Mouse (Mus musculus): ENCODE data around the gene Gm9833. TPM values are rescaled to one million over a fixed set of nuclear protein-coding genes. Genes with fewer than 3 reads are reported as not detected.

Gene Gm9833
- polyA plus RNA-seq, 1 experiment from 2014 or later = 0.70 TPM

DNA sequence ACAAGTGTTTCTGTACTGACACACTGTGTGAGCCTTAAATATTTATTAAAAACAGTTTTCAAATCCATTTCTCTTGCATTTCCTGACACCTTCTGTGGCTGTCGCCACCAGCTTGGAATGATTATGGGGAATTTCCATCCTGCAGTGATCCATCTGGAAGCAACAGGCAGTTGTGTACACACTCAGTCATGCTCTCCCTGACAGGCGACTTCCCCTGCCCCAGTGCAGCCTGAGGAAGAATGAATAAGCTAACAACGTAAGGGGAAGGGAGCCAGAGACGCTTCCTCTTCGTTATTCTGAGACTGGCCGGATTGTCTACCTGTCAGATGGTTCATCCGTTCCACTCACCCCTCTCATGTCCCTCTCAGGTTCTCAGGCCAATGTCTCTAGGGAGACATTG, 4.6 kb downstream of the Gm9833 start:
- no peak overlapping the region for H3K27ac ChIP-seq (ENCODE audit: low read depth)
- H3K9me3 ChIP-seq (ENCODE audit: low read length) = no peaks in the 10 kb centered on the region
- no peaks in the 10 kb centered on the region for H3K36me3 ChIP-seq (replicated peaks; ENCODE audit: insufficient read depth, low read length)
- TF ChIP-seq EP300 (IDR thresholded peaks at IDR 0.05; ENCODE audit: low read depth) (no peak), CTCF (IDR thresholded peaks at IDR 0.05; ENCODE audit: low read depth) (no peak)
- 16% methylated on average over 7 of the region's 7 CpGs for WGBS (ENCODE audit: insufficient replicate concordance)
- H3K4me2 ChIP-seq (ENCODE audit: low read depth, low read length) = no peak overlapping the region
- DNase-seq = no peak
- H3K27me3 ChIP-seq (ENCODE audit: insufficient read depth, low read length) = no peaks in the 10 kb centered on the region
- H3K4me3 ChIP-seq (ENCODE audit: low read depth, low read length) = no peak overlapping the region
- no peak overlapping the region for H3K9ac ChIP-seq (replicated peaks)
- no peak for ATAC-seq
- peaks cover 7% of the 10 kb centered on the region; the same call in 1 of the 2 replicates for H3K4me1 ChIP-seq (ENCODE audit: insufficient read depth)

DNA sequence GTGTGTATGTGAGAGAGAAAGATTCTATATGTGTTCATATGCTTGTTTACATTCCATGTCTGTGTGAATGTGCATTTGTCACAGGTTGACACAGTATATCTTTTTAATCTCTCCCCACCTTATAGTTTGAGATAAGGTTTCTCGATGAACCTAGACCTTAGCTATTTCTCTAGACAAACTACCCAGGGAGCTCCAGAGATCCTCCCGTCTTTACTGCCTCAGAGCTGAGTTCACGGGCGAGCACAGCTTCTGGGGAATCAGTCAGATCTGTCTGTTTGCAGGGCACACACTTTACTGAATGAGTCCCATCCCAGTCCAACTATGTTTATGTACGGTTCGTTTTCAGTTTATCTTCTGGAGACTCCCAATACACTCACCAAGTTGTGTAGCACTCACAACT, 5.0 kb downstream of the Gm9833 start:
- Histone ChIP-seq H3K9me3 (ENCODE audit: low read length) (no peaks in the 10 kb centered on the region), H3K4me2 (ENCODE audit: low read depth, low read length) (no peak overlapping the region), H3K4me1 (ENCODE audit: insufficient read depth) (peaks cover 5% of the 10 kb centered on the region; the same call in 1 of the 2 replicates), H3K36me3 (replicated peaks; ENCODE audit: insufficient read depth, low read length) (no peaks in the 10 kb centered on the region), H3K27ac (ENCODE audit: low read depth) (no peak overlapping the region), H3K4me3 (ENCODE audit: low read depth, low read length) (no peak overlapping the region), H3K27me3 (ENCODE audit: insufficient read depth, low read length) (no peaks in the 10 kb centered on the region), H3K9ac (replicated peaks) (no peak overlapping the region)
- DNase-seq (no peak), ATAC-seq (no peak)
- WGBS (ENCODE audit: insufficient replicate concordance) = 49% methylated on average over 6 of the region's 6 CpGs
- no peak for TF ChIP-seq CTCF (IDR thresholded peaks at IDR 0.05; ENCODE audit: low read depth)
- no peak for TF ChIP-seq EP300 (IDR thresholded peaks at IDR 0.05; ENCODE audit: low read depth)

GRCm38 (mm10) chr3:10095076-10095622, 7.2 kb downstream of the Gm9833 start:
- no peak overlapping the region for H3K9ac ChIP-seq (replicated peaks)
- H3K4me1 ChIP-seq (ENCODE audit: insufficient read depth) = peaks cover 5% of the 10 kb centered on the region; the same call in 1 of the 2 replicates
- no peak for DNase-seq
- H3K27me3 ChIP-seq (ENCODE audit: insufficient read depth, low read length) = no peaks in the 10 kb centered on the region
- 68% methylated on average over 2 of the region's 2 CpGs for WGBS (ENCODE audit: insufficient replicate concordance)
- no peak overlapping the region for H3K27ac ChIP-seq (ENCODE audit: low read depth)
- no peak overlapping the region for H3K4me3 ChIP-seq (ENCODE audit: low read depth, low read length)
- H3K36me3 ChIP-seq (replicated peaks; ENCODE audit: insufficient read depth, low read length) = no peaks in the 10 kb centered on the region
- H3K9me3 ChIP-seq (ENCODE audit: low read length) = no peaks in the 10 kb centered on the region
- no peak for TF ChIP-seq EP300 (IDR thresholded peaks at IDR 0.05; ENCODE audit: low read depth)
- no peak for TF ChIP-seq CTCF (IDR thresholded peaks at IDR 0.05; ENCODE audit: low read depth)
- no peak overlapping the region for H3K4me2 ChIP-seq (ENCODE audit: low read depth, low read length)
- ATAC-seq = no peak

GRCm38 (mm10) chr3:10099756-10100155, 11.8 kb downstream of the Gm9833 start:
- no peak overlapping the region for H3K27ac ChIP-seq (ENCODE audit: low read depth)
- no peak for TF ChIP-seq EP300 (IDR thresholded peaks at IDR 0.05; ENCODE audit: low read depth)

GRCm38 (mm10) chr3:10111570-10111969, 23.7 kb downstream of the Gm9833 start:
- no peak for ATAC-seq
- no peak for DNase-seq
- Histone ChIP-seq H3K27ac (ENCODE audit: low read depth) (no peak overlapping the region), H3K4me2 (ENCODE audit: low read depth, low read length) (no peak overlapping the region), H3K27me3 (ENCODE audit: insufficient read depth, low read length) (no peaks in the 10 kb centered on the region), H3K4me3 (ENCODE audit: low read depth, low read length) (no peak overlapping the region), H3K4me1 (ENCODE audit: insufficient read depth) (no peaks in the 10 kb centered on the region), H3K36me3 (replicated peaks; ENCODE audit: insufficient read depth, low read length) (no peaks in the 10 kb centered on the region), H3K9me3 (ENCODE audit: low read length) (no peaks in the 10 kb centered on the region), H3K9ac (replicated peaks) (no peak overlapping the region)
- TF ChIP-seq CTCF (IDR thresholded peaks at IDR 0.05; ENCODE audit: low read depth) = no peak
- no peak for TF ChIP-seq EP300 (IDR thresholded peaks at IDR 0.05; ENCODE audit: low read depth)
- 77% methylated on average over 2 of the region's 2 CpGs for WGBS (ENCODE audit: insufficient replicate concordance)

More at GRCm38 (mm10) chr3:10099756-10100155, 11.8 kb downstream of the Gm9833 start:
- H3K4me1 ChIP-seq (ENCODE audit: insufficient read depth) = no peaks in the 10 kb centered on the region
- no peaks in the 10 kb centered on the region for H3K27me3 ChIP-seq (ENCODE audit: insufficient read depth, low read length)
- no peaks in the 10 kb centered on the region for H3K36me3 ChIP-seq (replicated peaks; ENCODE audit: insufficient read depth, low read length)
- H3K9me3 ChIP-seq (ENCODE audit: low read length) = no peaks in the 10 kb centered on the region
- no peak overlapping the region for H3K9ac ChIP-seq (replicated peaks)
- DNase-seq (no peak), ATAC-seq (no peak)
- H3K4me3 ChIP-seq (ENCODE audit: low read depth, low read length) = no peak overlapping the region
- WGBS (ENCODE audit: insufficient replicate concordance) = 82% methylated on average over 5 of the region's 5 CpGs
- no peak overlapping the region for H3K4me2 ChIP-seq (ENCODE audit: low read depth, low read length)

GRCm38 (mm10) chr3:10112196-10112595, 24.3 kb downstream of the Gm9833 start:
- H3K4me3 ChIP-seq (ENCODE audit: low read depth, low read length) = no peak overlapping the region
- no peaks in the 10 kb centered on the region for H3K27me3 ChIP-seq (ENCODE audit: insufficient read depth, low read length)
- no peaks in the 10 kb centered on the region for H3K36me3 ChIP-seq (replicated peaks; ENCODE audit: insufficient read depth, low read length)
- no peaks in the 10 kb centered on the region for H3K9me3 ChIP-seq (ENCODE audit: low read length)
- no peak for TF ChIP-seq EP300 (IDR thresholded peaks at IDR 0.05; ENCODE audit: low read depth)
- no peak for TF ChIP-seq CTCF (IDR thresholded peaks at IDR 0.05; ENCODE audit: low read depth)
- H3K4me2 ChIP-seq (ENCODE audit: low read depth, low read length) = no peak overlapping the region
- H3K4me1 ChIP-seq (ENCODE audit: insufficient read depth) = no peaks in the 10 kb centered on the region
- H3K9ac ChIP-seq (replicated peaks) = no peak overlapping the region
- 78% methylated on average over 4 of the region's 4 CpGs for WGBS (ENCODE audit: insufficient replicate concordance)
- no peak overlapping the region for H3K27ac ChIP-seq (ENCODE audit: low read depth)
- ATAC-seq = no peak
- no peak for DNase-seq

- DNase-seq (no peak), ATAC-seq (no peak)
Measured at GRCm38 (mm10) chr3:10112660-10113059, 24.8 kb downstream of the Gm9833 start.

More at GRCm38 (mm10) chr3:10112660-10113059, 24.8 kb downstream of the Gm9833 start:
- TF ChIP-seq EP300 (IDR thresholded peaks at IDR 0.05; ENCODE audit: low read depth) (no peak), CTCF (IDR thresholded peaks at IDR 0.05; ENCODE audit: low read depth) (no peak)
- no peak overlapping the region for H3K4me3 ChIP-seq (ENCODE audit: low read depth, low read length)
- H3K27ac ChIP-seq (ENCODE audit: low read depth) = no peak overlapping the region
- no peaks in the 10 kb centered on the region for H3K9me3 ChIP-seq (ENCODE audit: low read length)
- H3K4me2 ChIP-seq (ENCODE audit: low read depth, low read length) = no peak overlapping the region
- WGBS (ENCODE audit: insufficient replicate concordance) = 90% methylated on average over 2 of the region's 2 CpGs
- no peaks in the 10 kb centered on the region for H3K4me1 ChIP-seq (ENCODE audit: insufficient read depth)
- H3K9ac ChIP-seq (replicated peaks) = no peak overlapping the region
- H3K27me3 ChIP-seq (ENCODE audit: insufficient read depth, low read length) = no peaks in the 10 kb centered on the region
- H3K36me3 ChIP-seq (replicated peaks; ENCODE audit: insufficient read depth, low read length) = no peaks in the 10 kb centered on the region

Data from liver, postnatal 0 days (tissue).